Mouse (Mus musculus): ENCODE results near the gene Swsap1. TPM values are rescaled to one million over a fixed set of nuclear protein-coding genes. Genes with fewer than 3 reads are reported as not detected.

Gene Swsap1
- polyA plus RNA-seq, 1 experiment from 2014 or later, result 9.5 TPM

GRCm38 (mm10) chr9:22004546-22004945 lies 49.0 kb downstream of the Swsap1 start:
- no peak overlapping the region for H3K9ac ChIP-seq (ENCODE audit: low read depth, low read length)
- H3K4me2 ChIP-seq (ENCODE audit: low read length), result no peak overlapping the region
- H3K27me3 ChIP-seq (ENCODE audit: control insufficient read depth, insufficient read depth, low read depth, low read length), result no peaks in the 10 kb centered on the region
- no peak for ATAC-seq
- WGBS, result 95% methylated on average over 12 of the region's 12 CpGs
- no peak overlapping the region for H3K27ac ChIP-seq (ENCODE audit: low read length)
- H3K4me3 ChIP-seq (ENCODE audit: low read depth, low read length), result no peak overlapping the region
- no peaks in the 10 kb centered on the region for H3K9me3 ChIP-seq (replicated peaks; ENCODE audit: control insufficient read depth, low read length, poor library complexity, severe bottlenecking)
- peaks cover 21% of the 10 kb centered on the region for H3K4me1 ChIP-seq (ENCODE audit: control insufficient read depth, insufficient read depth, low read length)
- H3K36me3 ChIP-seq (ENCODE audit: control insufficient read depth, insufficient read depth, low read length), result peaks cover 10% of the 10 kb centered on the region

Other genes starting within 250 kb of the Swsap1 start
- 16.0 and 17.2 TPM in 2 replicates for gene Ldlr, start 232.3 kb upstream of the Swsap1 start, polyA plus RNA-seq (2015; fragmentation: Nextera tagmentation; extraction: Ambion mirVana)
- gene Spc24, start 195.5 kb upstream of the Swsap1 start, polyA plus RNA-seq (2015; fragmentation: Nextera tagmentation; extraction: Ambion mirVana), result 10.4 and 11.8 TPM in 2 replicates
- 3.1 and 3.5 TPM in 2 replicates for gene Kank2, start 157.0 kb upstream of the Swsap1 start, polyA plus RNA-seq (2015; fragmentation: Nextera tagmentation; extraction: Ambion mirVana)
- 0.87 TPM in 1 of 2 replicates, not detected in the other for gene Angptl8, start 120.2 kb upstream of the Swsap1 start, polyA plus RNA-seq (2015; fragmentation: Nextera tagmentation; extraction: Ambion mirVana)
- 12.9 and 13.4 TPM in 2 replicates for gene Dock6, start 103.1 kb upstream of the Swsap1 start, polyA plus RNA-seq (2015; fragmentation: Nextera tagmentation; extraction: Ambion mirVana)
- 16.1 and 19.9 TPM in 2 replicates for gene Rab3d, start 37.6 kb upstream of the Swsap1 start, polyA plus RNA-seq (2015; fragmentation: Nextera tagmentation; extraction: Ambion mirVana)
- 11.6 and 12.7 TPM in 2 replicates for gene Ccdc159, start 28.3 kb upstream of the Swsap1 start, polyA plus RNA-seq (2015; fragmentation: Nextera tagmentation; extraction: Ambion mirVana)
- gene Tmem205, start 28.2 kb upstream of the Swsap1 start, polyA plus RNA-seq (2015; fragmentation: Nextera tagmentation; extraction: Ambion mirVana), result 45.5 and 47.2 TPM in 2 replicates
- gene Plppr2, start 18.7 kb upstream of the Swsap1 start, polyA plus RNA-seq (2015; fragmentation: Nextera tagmentation; extraction: Ambion mirVana), result 112 and 115 TPM in 2 replicates
- gene Epor, start 7.8 kb downstream of the Swsap1 start, polyA plus RNA-seq (2015; fragmentation: Nextera tagmentation; extraction: Ambion mirVana), result 1.2 and 1.4 TPM in 2 replicates
- 0.88 and 1.5 TPM in 2 replicates for gene Rgl3, start 33.7 kb downstream of the Swsap1 start, polyA plus RNA-seq (2015; fragmentation: Nextera tagmentation; extraction: Ambion mirVana)
- gene Ccdc151, start 46.9 kb downstream of the Swsap1 start, polyA plus RNA-seq (2015; fragmentation: Nextera tagmentation; extraction: Ambion mirVana), result 5.6 and 6.2 TPM in 2 replicates
- gene Prkcsh, start 47.1 kb downstream of the Swsap1 start, polyA plus RNA-seq (2015; fragmentation: Nextera tagmentation; extraction: Ambion mirVana), result 83.0 and 90.3 TPM in 2 replicates
- 91.6 and 93.8 TPM in 2 replicates for gene Elavl3, start 96.3 kb downstream of the Swsap1 start, polyA plus RNA-seq (2015; fragmentation: Nextera tagmentation; extraction: Ambion mirVana)
- gene Gm49318, start 115.5 kb downstream of the Swsap1 start, polyA plus RNA-seq (2015; fragmentation: Nextera tagmentation; extraction: Ambion mirVana), result not detected in 2 replicates
- 18.1 and 18.8 TPM in 2 replicates for gene Zfp653, start 115.6 kb downstream of the Swsap1 start, polyA plus RNA-seq (2015; fragmentation: Nextera tagmentation; extraction: Ambion mirVana)
- gene Ecsit, start 129.7 kb downstream of the Swsap1 start, polyA plus RNA-seq (2015; fragmentation: Nextera tagmentation; extraction: Ambion mirVana), result 54.8 and 57.4 TPM in 2 replicates
- gene Cnn1, start 143.5 kb downstream of the Swsap1 start, polyA plus RNA-seq (2015; fragmentation: Nextera tagmentation; extraction: Ambion mirVana), result 0.67 and 0.88 TPM in 2 replicates
- 170 and 188 TPM in 2 replicates for gene Elof1, start 161.4 kb downstream of the Swsap1 start, polyA plus RNA-seq (2015; fragmentation: Nextera tagmentation; extraction: Ambion mirVana)
- 0.35 and 4.1 TPM in 2 replicates for gene Acp5, start 180.0 kb downstream of the Swsap1 start, polyA plus RNA-seq (2015; fragmentation: Nextera tagmentation; extraction: Ambion mirVana)
- gene Pigyl, start 201.1 kb downstream of the Swsap1 start, polyA plus RNA-seq (2015; fragmentation: Nextera tagmentation; extraction: Ambion mirVana), result 86.8 and 96.6 TPM in 2 replicates
- 0.72 and 0.85 TPM in 2 replicates for gene Zfp872, start 232.3 kb downstream of the Swsap1 start, polyA plus RNA-seq (2015; fragmentation: Nextera tagmentation; extraction: Ambion mirVana)